Mouse (Mus musculus) ZHBTc4 (cell line): ENCODE results near the gene Fam229a.

ENCODE experiments used
- DNase-seq: peaks from one replicate; pipeline ENCODE4 v3.0.0-alpha.2; 2011; ENCODE audit warnings: low read depth, low spot score

Fam229a gene

DNA sequence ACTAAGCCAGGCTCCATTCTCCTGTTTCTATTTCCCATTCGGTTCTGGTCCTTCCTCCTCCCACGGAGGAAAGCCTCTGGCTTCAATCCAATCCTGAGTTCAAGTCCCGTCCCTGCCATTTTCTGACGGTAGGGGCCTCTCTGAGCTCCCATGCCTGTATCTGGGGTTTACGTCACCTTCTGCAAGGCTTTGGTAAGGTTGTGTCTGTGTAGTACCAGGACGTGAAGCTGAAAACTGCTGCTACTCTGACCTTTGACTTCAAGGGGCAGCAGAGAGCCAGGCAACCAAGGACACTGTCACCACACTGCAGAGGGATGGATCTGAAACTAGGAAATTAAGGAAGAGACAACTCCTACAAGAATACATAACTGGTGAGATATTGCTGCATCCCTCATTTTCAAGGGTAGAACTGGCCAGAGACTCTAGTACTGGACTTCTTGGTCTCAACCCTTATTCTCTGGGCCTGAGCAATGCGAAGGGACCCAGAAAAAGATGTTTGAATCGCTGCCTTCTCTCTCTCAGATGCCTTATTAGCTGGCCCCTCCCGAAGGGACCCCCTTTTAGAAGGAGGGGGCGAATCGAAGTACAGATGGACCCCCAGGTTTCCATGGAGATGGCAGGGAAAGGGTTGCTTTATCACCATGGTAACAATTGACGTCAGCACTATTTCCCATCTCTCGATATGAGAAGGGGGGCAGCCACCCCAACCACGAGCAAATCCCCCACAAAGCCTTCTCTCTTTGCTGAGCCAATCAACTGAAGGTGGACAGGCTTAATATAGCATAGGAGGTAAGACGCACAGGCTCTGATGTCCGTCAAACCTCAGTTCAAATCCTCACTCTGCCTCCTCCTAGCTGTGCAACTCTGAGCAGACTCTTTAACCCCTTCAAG is 4.9 kb downstream of the Fam229a start:
- peak; percentile 83 for DNase-seq

DNA sequence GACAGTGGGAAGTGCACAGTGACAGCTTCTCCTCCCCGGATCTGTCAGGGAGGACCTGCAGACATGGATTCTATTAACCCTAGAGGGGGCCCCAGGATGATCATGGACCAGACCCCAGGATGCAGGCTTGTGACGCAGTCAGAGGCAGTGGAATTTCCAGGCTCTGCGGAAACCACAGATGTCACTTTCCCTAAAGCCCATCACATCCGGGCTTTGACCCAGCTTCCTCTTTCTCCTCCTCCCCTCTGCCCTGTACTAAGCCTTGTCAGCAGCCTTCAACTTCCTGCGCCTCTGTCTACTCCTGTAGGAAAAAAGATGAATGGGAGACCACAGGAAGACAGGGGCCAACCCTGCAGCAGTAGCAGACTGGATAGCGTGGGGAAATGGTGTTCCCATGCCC is 5.6 kb downstream of the Fam229a start:
- DNase-seq = no peak

DNA sequence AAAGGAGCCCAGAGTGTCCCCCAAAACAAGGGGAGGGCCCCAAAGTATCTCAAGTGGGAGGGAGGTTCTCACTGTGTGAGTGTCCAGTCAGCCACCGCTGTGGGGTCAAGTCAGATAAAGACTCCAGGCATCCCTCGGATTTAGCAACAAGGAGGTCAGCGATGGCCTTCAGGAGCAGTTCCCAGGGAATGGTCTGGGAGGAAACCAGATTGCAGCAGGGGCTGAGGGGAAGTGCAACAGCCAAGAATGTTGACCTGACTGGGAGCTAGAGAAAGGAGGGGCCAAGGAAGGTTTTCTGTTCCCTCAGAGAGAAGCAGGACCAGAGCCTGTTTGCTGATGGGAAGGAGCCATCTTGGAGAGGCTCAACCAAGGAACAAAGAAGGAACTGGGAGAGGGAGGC is 8.0 kb downstream of the Fam229a start:
- peak; percentile 47 for DNase-seq

DNA sequence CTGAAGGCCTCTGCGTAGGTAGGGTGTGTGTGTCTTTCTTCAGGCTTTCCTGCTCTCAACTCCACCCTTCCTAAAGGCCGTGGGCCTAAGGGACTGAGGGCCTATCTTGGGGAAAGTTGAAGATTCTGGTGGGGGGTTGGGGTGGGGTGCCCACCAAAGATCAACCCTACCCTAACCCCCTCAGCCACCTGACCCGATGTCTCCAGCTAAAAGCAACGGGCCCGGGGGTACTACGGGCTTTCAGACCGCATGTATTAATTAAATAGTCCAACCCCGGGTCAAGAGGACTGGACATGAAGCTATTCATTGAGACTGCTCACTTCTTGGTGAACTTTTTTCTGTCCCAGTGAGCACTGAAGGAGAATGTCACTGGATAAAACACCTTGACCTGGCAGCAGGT is 9.0 kb downstream of the Fam229a start:
- DNase-seq = no peak

DNA sequence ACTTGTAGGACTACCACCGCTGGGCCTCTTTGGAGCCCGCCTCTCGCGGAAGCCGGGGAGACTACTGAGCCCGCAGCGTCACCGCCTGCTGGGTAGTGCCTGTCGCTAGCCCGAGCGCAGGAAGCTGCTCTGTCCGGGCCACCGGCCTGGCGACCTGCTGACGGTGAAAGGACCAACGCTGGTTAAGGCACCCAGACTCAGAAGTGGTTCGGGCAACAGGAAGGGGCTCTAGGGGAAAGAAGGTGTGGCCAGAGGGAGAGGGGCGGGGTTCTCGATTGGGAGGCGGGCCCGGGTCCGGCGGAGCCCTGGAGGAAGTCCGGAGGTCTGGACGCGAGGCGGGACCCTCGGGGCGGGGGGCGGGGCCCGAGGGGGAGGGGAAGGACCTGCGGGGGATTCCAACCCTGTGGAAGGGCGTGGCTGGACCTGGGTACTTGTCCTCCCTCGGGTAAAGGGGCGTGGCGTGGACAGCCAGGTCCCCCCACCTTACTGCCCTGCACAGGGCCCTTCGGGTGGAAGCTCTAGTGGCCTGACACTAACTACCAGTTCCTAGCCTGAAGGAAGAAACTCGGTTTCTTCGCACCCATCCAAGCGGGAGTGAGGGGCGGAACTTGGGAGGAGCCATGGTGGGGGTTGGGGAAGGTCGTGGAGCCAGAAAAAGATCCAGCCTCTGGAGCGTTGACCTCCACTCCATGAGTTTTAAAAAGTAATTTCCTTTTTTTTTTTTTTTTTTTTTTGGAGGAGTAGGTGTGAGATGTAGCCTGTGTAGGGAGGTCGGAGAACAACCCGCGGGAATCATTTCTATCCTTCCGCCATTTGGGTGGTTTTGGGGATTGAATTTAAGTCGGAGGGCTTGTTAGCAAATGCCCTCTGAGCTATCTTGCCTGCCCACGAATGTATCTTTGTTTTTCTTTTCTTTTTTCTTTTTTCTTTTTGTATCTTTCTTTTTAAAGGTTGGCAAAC is 9.9 kb downstream of the Fam229a start:
- peak; percentile 98 for DNase-seq

DNA sequence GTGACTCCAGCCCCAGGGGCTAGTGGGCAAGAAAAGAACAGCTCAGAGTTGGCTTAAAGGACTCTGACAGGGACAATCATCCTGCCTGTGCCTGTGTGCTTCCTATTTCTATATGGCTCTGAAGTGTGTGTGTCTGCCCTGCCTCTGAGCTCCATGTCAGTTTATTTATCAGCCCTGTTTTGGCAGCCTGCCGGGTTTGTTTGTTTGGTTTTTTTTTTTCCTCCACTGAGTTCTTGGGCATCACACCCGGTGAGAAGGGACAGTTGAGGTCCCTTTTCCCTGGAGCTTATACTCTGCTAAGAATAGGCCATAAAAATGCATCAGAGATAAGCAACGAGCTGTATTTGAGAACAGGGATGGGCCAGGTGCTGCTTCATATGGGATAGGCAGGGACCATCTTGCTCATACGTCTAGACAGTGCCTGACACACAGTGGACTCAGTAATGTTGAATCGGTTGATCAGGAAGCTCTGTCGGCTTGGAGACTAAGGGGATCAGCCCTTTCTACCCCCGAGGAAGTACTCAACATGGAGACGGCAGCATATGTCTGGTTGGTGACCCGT is 11.4 kb downstream of the Fam229a start:
- no peak for DNase-seq

DNA sequence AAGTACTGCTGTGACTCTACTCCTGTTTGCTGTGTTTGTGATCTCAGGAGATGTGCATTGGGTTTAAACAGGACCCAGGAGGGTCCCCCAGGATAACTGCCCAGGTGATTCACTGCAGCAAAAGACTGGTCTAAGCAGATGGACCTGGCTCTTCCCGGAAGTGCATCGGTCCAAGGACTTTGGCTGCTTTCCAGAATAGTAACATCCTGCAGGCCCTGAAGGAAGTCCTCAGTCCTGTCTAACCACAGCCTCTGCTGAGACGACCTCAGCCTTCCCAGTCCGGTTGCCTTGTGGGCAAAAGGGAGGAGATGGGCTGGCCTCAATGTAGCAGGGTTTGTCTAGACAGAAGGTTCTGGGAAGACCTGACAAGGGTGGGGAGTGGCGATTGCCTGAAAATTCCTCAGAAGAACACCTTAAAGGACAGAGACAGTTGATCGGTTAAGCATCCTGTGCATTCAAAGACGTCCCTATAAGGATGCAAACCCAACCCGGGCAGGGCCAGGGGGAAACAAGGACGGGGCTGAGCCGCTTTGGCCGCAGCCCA is 12.0 kb downstream of the Fam229a start:
- peak; percentile 96 for DNase-seq

DNA sequence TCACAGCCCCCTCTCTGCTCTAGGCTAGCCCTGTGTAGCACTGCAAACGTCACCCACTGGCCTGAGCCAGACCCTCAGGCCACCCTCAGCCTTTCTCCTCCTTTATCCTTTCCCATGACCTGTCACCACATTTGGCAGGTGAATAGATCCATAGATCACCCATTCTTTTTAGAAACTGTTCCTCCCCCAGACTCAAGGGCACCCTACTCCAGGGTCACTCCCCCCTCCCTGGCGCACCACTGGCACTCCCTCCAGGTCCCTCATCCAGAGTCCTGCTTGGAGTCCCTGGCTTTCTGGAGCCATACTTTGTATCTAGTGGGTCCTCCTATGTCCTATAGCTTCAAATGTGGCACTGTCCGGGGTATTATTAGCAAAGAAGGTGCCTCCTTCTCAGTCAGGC is 14.5 kb downstream of the Fam229a start:
- no peak for DNase-seq

DNA sequence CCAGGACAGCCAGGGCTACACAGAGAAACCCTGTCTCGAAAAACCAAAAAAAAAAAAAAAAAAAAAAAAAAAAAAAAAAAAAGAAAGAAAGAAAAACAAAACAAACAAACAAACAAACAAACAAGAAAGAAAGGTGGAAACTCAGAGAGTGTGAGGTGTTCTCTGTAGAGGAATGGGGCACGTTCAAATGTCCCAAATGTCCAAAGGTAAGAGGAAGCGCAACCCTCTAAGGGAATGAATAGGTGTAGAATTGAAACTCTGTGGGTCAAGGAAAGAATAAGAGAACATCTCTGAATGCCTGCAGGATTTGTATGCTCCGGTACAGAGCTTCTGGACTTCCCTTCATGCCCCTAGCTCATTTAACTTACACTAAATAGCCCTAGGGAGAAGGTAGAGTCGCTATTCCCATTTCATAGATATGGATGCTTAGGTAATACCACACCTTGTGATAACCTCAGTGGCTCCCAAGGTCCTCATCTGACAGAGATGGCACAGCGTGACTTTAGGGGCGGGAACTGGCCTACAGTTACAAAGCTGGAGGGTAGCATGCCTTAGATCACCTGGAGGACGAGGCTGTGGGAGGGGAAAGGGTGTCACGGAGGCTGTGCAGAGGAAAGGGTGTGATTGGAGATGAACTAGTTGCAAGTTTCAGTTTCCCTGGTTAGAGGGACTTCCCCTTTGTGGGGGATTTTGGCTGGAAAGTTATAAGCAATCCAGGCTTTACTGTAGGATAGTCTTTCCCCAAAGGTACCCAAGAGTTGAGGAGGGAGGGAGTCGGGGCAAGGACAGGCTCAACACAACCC is 16.6 kb downstream of the Fam229a start:
- no peak for DNase-seq

DNA sequence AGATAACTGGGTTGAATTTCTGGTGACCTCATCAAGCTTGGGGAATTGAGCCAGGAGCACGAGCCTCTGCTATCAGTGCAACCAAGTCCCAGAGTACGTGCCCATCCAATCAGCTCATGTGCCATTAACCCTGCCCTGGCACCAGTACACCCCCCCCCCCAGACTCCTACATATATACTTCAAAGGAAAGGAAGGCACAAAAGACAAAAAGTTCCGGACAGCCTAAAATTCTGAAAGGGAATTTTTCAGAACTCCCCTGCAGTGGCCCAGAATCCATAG is 17.2 kb downstream of the Fam229a start:
- no peak for DNase-seq

DNA sequence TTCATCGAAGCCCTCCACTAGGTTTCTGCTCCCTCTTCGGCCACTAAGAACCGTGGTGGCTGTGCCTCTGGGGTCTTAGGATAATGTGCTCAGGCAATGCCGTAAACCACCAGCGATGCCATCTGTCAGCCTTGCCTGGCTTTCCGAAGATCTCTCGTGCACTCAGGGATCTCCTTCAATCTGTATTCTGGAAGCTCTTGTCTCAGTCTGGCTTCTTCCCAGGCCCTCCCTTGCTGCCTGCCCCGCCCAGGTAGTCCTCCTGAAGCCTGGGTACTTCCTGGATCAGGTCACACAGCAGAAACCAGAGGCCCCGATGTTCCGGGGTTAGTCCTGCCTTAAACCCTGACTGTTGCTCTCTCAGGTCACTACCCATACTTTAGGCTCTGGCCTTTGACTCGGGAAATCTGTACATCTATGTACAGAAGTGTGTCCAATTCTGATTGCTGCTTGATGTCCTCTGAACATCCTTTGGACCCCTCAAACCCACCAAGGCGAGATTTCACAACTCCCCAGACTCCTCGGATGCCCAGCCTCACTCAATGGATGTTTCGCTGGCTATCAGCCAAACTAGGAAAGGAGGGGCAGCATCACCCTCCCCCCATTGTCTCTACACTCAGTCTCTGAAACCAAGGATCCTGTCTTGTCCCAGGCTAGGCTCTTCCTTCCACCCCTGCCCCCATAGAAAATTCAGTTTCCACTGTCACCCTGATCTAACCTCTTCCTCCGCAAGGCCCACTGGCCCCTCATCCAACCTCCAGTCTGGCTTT is 18.0 kb downstream of the Fam229a start:
- DNase-seq = no peak

DNA sequence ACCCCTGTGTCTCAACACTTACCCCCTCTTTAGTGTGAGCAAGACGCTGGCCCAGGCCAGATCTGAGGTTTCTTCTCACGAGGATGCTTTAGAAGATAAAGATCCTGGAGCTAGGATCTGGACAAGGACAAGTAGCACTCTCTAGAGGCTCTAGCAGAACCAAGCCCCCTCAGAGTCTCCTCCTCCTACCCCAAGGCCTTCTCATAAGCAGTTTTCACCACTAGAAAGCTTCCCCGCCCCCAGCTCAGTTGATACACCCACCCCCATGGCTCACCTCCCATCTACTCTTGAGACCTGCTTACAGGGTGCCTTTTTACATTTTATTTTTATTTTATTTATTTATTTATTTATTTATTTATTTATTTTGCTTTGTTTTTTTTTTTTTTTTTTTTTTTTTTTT is 18.7 kb downstream of the Fam229a start:
- DNase-seq = peak; percentile 51

DNA sequence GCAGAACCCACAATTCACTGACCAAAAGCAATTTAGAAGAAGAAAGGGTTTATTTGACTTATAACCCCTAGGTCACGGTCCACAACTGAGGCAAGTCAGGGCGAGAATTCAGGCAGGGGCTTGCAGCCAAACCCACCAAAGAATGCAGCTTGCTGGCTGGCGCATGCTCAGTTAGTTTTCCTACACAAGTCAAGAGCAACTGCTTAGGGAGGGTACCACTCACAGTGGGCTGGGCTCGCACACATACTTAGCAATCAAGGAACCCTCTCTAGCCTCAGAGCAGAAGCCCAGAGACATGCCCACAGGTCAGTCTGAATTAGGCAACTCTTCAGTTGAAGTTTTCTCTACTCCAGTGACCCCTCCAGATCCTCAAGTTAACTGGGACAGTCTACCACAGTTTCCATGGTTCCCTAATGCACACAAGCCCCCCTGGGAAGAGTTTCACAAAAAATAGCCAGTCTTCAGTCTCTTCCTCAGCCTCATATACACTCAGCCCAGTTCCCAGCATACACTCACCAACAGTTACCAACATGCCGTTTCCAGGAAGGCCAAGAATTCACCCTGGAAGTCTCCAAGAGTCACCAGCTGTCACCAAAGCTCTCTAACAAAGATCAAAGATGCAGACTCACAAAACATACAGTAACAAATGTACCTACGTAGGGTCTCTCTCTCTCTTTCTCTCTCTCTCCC is 19.9 kb downstream of the Fam229a start:
- DNase-seq = peak; percentile 84

DNA sequence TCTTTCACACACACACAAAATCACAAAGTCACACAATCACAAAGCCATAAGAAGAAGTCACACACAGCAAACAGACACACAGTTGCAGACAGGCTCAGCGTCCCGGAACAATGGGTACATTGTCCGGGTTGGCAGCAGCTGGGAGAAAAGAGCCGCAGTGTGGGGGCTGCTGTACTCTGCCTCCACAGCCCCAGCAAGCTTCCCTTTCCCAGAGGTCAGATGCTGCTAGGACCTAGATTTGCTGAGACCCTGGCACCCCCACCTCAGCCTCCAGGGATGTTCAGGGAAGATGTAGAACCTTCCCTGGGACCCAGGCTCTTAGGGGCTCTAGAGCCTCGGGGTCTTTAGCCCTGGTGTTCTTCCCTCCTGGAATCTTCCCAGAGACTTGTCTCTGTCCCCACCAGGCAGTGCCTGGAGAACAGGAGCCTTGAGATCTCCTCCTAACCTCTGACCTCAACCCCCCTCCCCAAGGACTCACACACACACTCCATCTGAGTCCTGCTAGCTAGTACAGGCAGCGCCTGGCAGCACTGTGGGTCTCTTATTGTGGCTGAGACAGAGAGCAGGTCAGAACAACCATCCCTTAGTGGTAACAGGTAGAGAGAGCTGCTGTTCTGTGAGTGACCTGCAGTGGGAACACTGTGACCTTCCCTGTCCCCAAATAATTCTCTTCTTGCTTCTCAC is 20.6 kb downstream of the Fam229a start:
- no peak for DNase-seq

DNA sequence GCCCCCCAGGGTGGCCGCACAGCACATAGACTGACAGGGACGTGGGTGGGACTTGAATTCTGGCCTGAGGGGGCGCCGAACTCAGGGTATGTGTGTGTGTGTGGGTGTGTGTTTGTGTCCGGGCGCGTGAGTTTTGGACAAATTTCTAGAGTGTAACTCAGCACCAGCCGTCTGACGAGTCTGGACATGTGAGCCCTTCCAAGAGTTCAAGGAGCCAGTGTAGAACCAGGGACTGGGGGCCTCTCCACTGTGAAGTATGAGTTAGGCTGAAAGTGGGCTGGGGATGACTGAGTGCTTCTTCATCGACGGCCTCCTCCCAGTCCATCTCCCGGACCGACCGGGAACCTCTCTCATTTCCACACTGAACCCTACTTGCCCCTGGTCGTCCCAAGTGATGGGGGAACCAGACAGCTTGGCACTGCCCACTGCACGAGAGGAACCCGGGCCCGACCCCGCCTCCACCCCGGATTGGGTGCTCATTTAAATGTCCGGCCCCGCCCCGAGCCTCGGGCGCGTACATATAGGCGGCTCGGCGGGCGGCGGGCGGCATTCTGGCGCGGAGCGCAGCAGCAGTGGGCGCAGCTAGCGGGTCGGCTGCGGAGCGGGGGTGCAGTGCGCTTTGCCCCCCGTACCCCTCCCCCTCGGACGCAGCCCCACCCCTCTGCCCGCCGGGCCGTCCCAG is 22.2 kb downstream of the Fam229a start, which contains the start of gene Marcksl1:
Marcksl1 (plus strand) TSS at position 496 of the 682 bp plus-strand sequence.
- peak; percentile 92 for DNase-seq

DNA sequence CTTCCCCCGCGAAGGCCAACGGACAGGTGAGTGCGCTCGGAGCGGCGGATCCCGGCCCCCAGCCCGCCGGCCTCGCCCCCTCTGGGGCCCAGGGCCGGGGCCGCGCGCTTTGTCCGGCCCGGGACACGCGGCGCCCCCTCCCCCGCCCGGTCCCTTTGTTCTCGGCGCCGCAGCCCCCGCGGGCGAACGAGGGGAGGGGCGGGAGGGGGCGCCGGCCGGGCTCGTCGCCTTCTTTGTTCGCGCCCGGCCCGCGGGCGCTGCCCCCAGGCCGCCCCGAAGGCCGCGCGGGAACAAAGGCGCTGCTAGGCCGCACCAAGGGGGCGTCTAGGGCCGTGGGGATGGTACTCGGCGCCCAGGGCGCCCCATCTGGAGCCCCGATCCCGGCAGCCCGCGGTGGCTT is 22.9 kb downstream of the Fam229a start:
- no peak for DNase-seq

DNA sequence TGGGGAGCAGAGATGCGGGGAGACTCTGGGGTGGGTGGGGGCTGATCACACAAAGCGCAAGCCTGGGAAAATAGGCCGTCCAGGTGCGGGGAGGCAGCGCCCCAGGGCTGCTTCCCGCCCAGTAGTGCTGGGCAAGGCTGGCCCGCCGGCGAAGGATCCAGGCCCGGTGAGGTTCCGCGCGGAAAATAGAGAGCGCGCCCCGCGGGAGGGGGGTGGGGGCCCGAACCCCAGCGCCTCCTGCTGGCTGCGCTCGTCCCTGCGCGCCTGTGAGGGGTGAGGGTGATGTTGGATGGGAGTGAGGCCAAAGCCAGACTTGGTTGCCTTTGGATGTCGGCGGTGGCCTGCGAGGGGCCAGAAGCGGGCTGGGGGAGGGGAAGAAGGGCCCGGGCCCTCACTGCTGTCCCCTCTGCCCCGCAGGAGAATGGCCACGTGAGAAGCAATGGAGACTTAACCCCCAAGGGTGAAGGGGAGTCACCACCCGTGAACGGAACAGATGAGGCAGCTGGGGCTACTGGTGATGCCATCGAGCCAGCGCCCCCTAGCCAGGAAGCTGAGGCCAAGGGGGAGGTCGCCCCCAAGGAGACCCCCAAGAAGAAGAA is 23.4 kb downstream of the Fam229a start:
- DNase-seq = peak; percentile 84

DNA sequence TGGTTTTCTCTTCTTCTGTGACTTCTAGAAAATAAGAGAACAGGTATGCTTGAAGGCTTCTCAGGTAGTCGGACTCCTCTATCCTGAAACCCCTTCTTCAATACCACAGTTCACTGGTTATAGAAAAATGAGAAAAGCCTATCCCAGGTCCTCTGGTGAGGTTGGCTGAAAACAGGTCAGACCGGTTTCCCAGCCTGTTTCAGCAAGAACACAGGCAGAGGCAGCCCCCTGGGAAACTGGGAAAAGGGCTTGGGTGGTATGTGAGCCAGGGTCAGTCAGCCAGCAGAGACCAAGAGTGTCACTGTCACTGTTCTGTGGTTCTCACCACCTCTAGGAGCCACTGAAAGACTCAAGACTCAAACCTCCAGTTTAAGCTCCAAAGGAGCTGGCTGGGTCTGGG is 25.9 kb downstream of the Fam229a start:
- DNase-seq = no peak
